Mouse (Mus musculus) midbrain, embryonic 13.5 days (tissue): ENCODE measurements at regions not wholly inside any gene's neighbourhood (a gene's known extent, or its start where the extent isn't known, plus 50 kb on each side); places are given as distances from the start of the nearest gene placed in this dataset.
"Not testable (repeated sequence)": the region's sequence is repeated elsewhere in the genome, so short reads cannot be mapped to it uniquely, and the experiment has no call there.

Source experiments
- ATAC-seq: fragments of 200-750 bp; cut with Nextera tagmentation; 2 replicates; pipeline ENCODE4 v1.8.0; 2017; ENCODE audit warnings: mild to moderate bottlenecking, moderate TSS enrichment, moderate library complexity
- H3K27ac ChIP-seq: fragments of 300-500 bp; sonication (generic); 2 replicates; pipeline ENCODE4 v1.5.1; 2015; ENCODE audit warnings: inconsistent platforms, mild to moderate bottlenecking, moderate library complexity
- H3K27me3 ChIP-seq: fragments of 300-500 bp; sonication (generic); 2 replicates; pipeline ENCODE4 v1.6.1; 2015; ENCODE audit warnings: mild to moderate bottlenecking, inconsistent platforms
- H3K36me3 ChIP-seq: fragments of 300-500 bp; sonication (generic); 2 replicates; pipeline ENCODE4 v1.6.1; 2015; ENCODE audit warnings: mild to moderate bottlenecking, inconsistent platforms
- H3K4me1 ChIP-seq: fragments of 300-500 bp; sonication (generic); replicated peaks from 2 replicates; pipeline ENCODE4 v1.6.1; 2015; ENCODE audit warnings: inconsistent platforms
- H3K4me2 ChIP-seq: fragments of 300-500 bp; sonication (generic); replicated peaks from 2 replicates; pipeline ENCODE4 v1.6.1; 2015; ENCODE audit warnings: moderate library complexity, mild to moderate bottlenecking, inconsistent platforms
- H3K4me3 ChIP-seq: fragments of 300-500 bp; sonication (generic); replicated peaks from 2 replicates; pipeline ENCODE4 v1.5.1; 2015; ENCODE audit warnings: mild to moderate bottlenecking, inconsistent platforms
- H3K9ac ChIP-seq: fragments of 300-500 bp; sonication (generic); replicated peaks from 2 replicates; pipeline ENCODE4 v1.6.1; 2015; ENCODE audit warnings: mild to moderate bottlenecking, inconsistent platforms
- H3K9me3 ChIP-seq: fragments of 300-500 bp; sonication (generic); 2 replicates; pipeline ENCODE4 v1.6.1; 2016; ENCODE audit warnings: mild to moderate bottlenecking, inconsistent platforms
- WGBS: fragments of 180-500 bp; shearing (Covaris S2); methylation state at CpG from one replicate; pipeline ENCODE4 v1.1.7; 2015; 5-methylcytosine and 5-hydroxymethylcytosine counted together

DNA sequence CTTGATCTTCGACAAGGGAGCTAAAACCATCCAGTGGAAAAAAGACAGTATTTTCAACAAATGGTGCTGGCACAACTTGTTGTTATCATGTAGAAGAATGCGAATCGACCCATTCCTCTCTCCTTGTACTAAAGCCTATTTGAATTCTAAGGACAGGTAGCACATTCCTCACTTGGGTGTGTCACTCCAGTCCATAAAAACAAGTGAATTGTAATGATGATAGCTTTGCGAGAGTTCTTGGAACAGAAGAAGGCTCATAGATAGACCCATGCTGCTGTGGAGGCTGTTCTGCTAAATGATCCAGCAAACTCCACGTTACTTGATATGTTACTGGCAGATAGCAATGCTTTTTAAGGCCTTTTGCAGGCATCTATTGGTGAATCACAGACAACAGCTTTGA, 1038.2 kb upstream of the Manea start:
- H3K4me2 ChIP-seq, H3K36me3 ChIP-seq, ATAC-seq, H3K9me3 ChIP-seq, H3K9ac ChIP-seq, H3K27me3 ChIP-seq, H3K4me1 ChIP-seq, H3K27ac ChIP-seq, H3K4me3 ChIP-seq: not testable (repeated sequence)
- WGBS: 90% methylated on average over 5 of the region's 5 CpGs

- H3K27ac ChIP-seq: no peak overlapping the region
- no peaks in the 10 kb centered on the region for H3K27me3 ChIP-seq
- H3K4me1 ChIP-seq: no peaks in the 10 kb centered on the region
- H3K4me3 ChIP-seq: no peak overlapping the region
- H3K9me3 ChIP-seq: no peaks in the 10 kb centered on the region
- H3K36me3 ChIP-seq: no peaks in the 10 kb centered on the region
- no peak for ATAC-seq
- H3K4me2 ChIP-seq: no peak overlapping the region
- H3K9ac ChIP-seq: no peak overlapping the region
Observed at GRCm38 (mm10) chr4:27346892-27347291, 1000.2 kb upstream of the Manea start.

DNA sequence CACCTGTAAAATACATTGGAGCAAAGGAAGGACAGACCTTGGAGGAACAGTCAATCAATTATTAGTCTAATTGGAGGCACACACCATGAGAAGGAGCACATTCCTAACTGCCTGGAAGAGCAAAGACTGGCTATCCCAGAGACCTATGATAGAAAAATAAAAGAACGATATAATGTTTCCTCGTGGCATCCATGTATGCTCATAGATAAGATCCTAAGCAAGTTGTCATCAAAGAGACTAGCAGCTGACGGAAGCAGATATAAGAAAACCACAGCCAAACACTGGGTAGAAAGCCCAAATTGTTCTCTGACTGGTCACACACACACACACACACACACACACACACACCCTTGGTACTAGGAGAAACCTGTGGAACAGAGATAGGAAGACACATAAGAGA, 986.6 kb upstream of the Manea start:
- WGBS: 97% methylated on average over 3 of the region's 3 CpGs
- Histone ChIP-seq H3K9ac (no peak overlapping the region), H3K27me3 (no peaks in the 10 kb centered on the region), H3K27ac (no peak overlapping the region), H3K36me3 (no peaks in the 10 kb centered on the region), H3K4me1 (no peaks in the 10 kb centered on the region), H3K4me2 (no peak overlapping the region), H3K9me3 (no peaks in the 10 kb centered on the region), H3K4me3 (no peak overlapping the region)
- ATAC-seq: no peak
